Mouse (Mus musculus): ENCODE data around the gene Gbp6. TPM values are rescaled to one million over a fixed set of nuclear protein-coding genes. Genes with fewer than 3 reads are reported as not detected.

Gene Gbp6
- polyA plus RNA-seq, 1 experiment: 5.5 TPM

Other genes with a start within 250 kb of the Gbp6 start
- 1.7 and 3.6 TPM in 2 replicates for gene Gbp9, start 154.2 kb downstream of the Gbp6 start, polyA plus RNA-seq (2012; rRNA removed)
- gene Gbp8, start 154.2 kb downstream of the Gbp6 start, polyA plus RNA-seq (2012; rRNA removed): 5.9 and 7.0 TPM in 2 replicates
- 4.4 and 11.1 TPM in 2 replicates for gene Gbp4, start 154.1 kb downstream of the Gbp6 start, polyA plus RNA-seq (2012; rRNA removed)
- 0.29 and 1.9 TPM in 2 replicates for gene Gbp10, start 54.2 kb downstream of the Gbp6 start, polyA plus RNA-seq (2012; rRNA removed)
- gene Gm43302, start within 50 bp of the Gbp6 start, polyA plus RNA-seq (2012; rRNA removed): 1.3 and 2.1 TPM in 2 replicates
- gene Lrrc8b, start 122.1 kb upstream of the Gbp6 start, polyA plus RNA-seq (2012; rRNA removed): 8.0 and 21.2 TPM in 2 replicates
- 3.8 and 11.7 TPM in 2 replicates for gene Lrrc8c, start 225.7 kb upstream of the Gbp6 start, polyA plus RNA-seq (2012; rRNA removed)

All from large intestine, adult 2 months (tissue).